Mouse (Mus musculus) lung, adult 2 months (tissue): Measurements from ENCODE around the gene Rock2.

Experiments
- CTCF ChIP-seq: fragments of 200-500 bp; IDR thresholded peaks from 2 replicates; pipeline ENCODE4 v1.5.1; 2011; ENCODE audit warnings: mild to moderate bottlenecking, low read length, control low read depth; ENCODE audit not compliant: insufficient read depth
- POLR2A ChIP-seq: fragments of 200-500 bp; IDR thresholded peaks from 2 replicates; pipeline ENCODE4 v1.6.1; 2011; ENCODE audit warnings: low read depth, mild to moderate bottlenecking, control low read depth, low read length, borderline replicate concordance; ENCODE audit errors: extremely low read depth

DNA sequence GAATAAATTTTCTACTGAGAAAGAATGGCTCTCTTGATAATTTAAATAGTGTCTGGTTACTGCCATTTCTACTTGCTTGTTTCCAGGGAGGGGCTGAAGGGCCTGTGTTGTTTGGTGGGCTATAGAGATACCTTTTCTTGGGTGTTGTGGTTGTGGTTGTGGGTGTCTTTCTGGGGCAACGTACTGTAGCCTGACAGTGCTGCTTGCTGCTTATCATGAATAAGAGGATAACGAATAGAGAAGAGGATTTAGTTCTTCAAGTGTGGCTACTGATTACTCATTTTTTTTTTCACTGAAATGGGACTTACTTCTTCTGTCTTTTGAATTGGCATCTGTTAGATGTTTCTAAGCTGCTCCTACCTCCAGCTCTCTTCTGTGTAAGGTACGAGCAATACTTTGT lies 47.3 kb downstream of the Rock2 start:
- TF ChIP-seq CTCF (no peak), POLR2A (no peak)
